Mouse (Mus musculus): ENCODE results near the gene Cs.
A peak's percentile ranks its signal among the peaks of the same experiment; 100 is the strongest.
"Not testable (repeated sequence)": the region's sequence is repeated elsewhere in the genome, so short reads cannot be mapped to it uniquely, and the experiment has no call there.

Cs gene

GRCm38 (mm10) chr10:128337306-128338181, at the start of gene Cs:
TSS of gene Cs (plus strand) at chr10:128337734.
- peak; percentile 96 for DNase-seq (ENCODE audit: low read depth, low spot score)

- DNase-seq (ENCODE audit: low read depth, low spot score): not testable (repeated sequence)
These were observed 46.9 kb upstream of the Cs start for GRCm38 (mm10) chr10:128290594-128290993.

- DNase-seq (ENCODE audit: low read depth, low spot score): no peak
These were observed 41.0 kb upstream of the Cs start for GRCm38 (mm10) chr10:128296370-128297090.

GRCm38 (mm10) chr10:128297221-128297620, 40.3 kb upstream of the Cs start:
- DNase-seq (ENCODE audit: low read depth, low spot score): no peak

- no peak for DNase-seq (ENCODE audit: low read depth, low spot score)
These were observed 39.9 kb upstream of the Cs start for GRCm38 (mm10) chr10:128297622-128298021.

- no peak for DNase-seq (ENCODE audit: low read depth, low spot score)
These were observed 39.3 kb upstream of the Cs start for GRCm38 (mm10) chr10:128298243-128298642.

- DNase-seq (ENCODE audit: low read depth, low spot score): no peak
These were observed 38.8 kb upstream of the Cs start, which contains the start of gene Il23a for GRCm38 (mm10) chr10:128298702-128299171. TSS of gene Il23a (minus strand) at chr10:128298752.

- no peak for DNase-seq (ENCODE audit: low read depth, low spot score)
These were observed 35.2 kb upstream of the Cs start for GRCm38 (mm10) chr10:128302357-128302756.

GRCm38 (mm10) chr10:128302785-128303125, 34.8 kb upstream of the Cs start:
- no peak for DNase-seq (ENCODE audit: low read depth, low spot score)

GRCm38 (mm10) chr10:128303126-128304021, 34.2 kb upstream of the Cs start, which contains the start of gene Pan2:
TSS of gene Pan2 (plus strand) at chr10:128303335.
- DNase-seq (ENCODE audit: low read depth, low spot score): peak; percentile 99

- no peak for DNase-seq (ENCODE audit: low read depth, low spot score)
These were observed 27.9 kb upstream of the Cs start for GRCm38 (mm10) chr10:128309654-128310053.

- DNase-seq (ENCODE audit: low read depth, low spot score): no peak
These were observed 27.4 kb upstream of the Cs start for GRCm38 (mm10) chr10:128310177-128310576.

- DNase-seq (ENCODE audit: low read depth, low spot score): no peak
These were observed 26.6 kb upstream of the Cs start for GRCm38 (mm10) chr10:128310902-128311301.

- no peak for DNase-seq (ENCODE audit: low read depth, low spot score)
These were observed 22.0 kb upstream of the Cs start for GRCm38 (mm10) chr10:128315578-128315977.

GRCm38 (mm10) chr10:128321641-128322040, 15.9 kb upstream of the Cs start:
- no peak for DNase-seq (ENCODE audit: low read depth, low spot score)

GRCm38 (mm10) chr10:128322141-128323108, 15.1 kb upstream of the Cs start, which contains the start of gene Cnpy2:
TSS of gene Cnpy2 (plus strand) at chr10:128322459.
- DNase-seq (ENCODE audit: low read depth, low spot score): peak; percentile 89

GRCm38 (mm10) chr10:128323516-128323915, 14.0 kb upstream of the Cs start:
- no peak for DNase-seq (ENCODE audit: low read depth, low spot score)

GRCm38 (mm10) chr10:128326825-128327224, 10.7 kb upstream of the Cs start:
- DNase-seq (ENCODE audit: low read depth, low spot score): no peak

- DNase-seq (ENCODE audit: low read depth, low spot score): no peak
These were observed 9.9 kb upstream of the Cs start for GRCm38 (mm10) chr10:128327610-128328009.

All from brain, embryonic 18.5 days (tissue).